Mouse (Mus musculus) midbrain, postnatal 0 days (tissue): Measurements from ENCODE around the gene Zmynd15. TPM values are rescaled to one million over a fixed set of nuclear protein-coding genes. Genes with fewer than 3 reads are reported as not detected.

ENCODE experiments used
- ATAC-seq: fragments of 200-750 bp; cut with Nextera tagmentation; 2 replicates; pipeline ENCODE4 v1.8.0; 2017; ENCODE audit warnings: moderate number of reproducible peaks, mild to moderate bottlenecking, moderate TSS enrichment, moderate library complexity; ENCODE audit not compliant: low FRiP score
- DNase-seq: peaks from one replicate; pipeline ENCODE4 v3.0.0-alpha.2; 2015; ENCODE audit warnings: low spot score
- H3K27ac ChIP-seq: fragments of 300-500 bp; sonication (generic); 2 replicates; pipeline ENCODE4 v1.5.1; 2014; ENCODE audit warnings: low read depth, mild to moderate bottlenecking, low read length, mixed read lengths
- H3K27me3 ChIP-seq: fragments of 300-500 bp; sonication (generic); 2 replicates; pipeline ENCODE4 v1.6.1; 2014; ENCODE audit warnings: low read length, control low read depth, mixed read lengths; ENCODE audit not compliant: insufficient read depth
- H3K36me3 ChIP-seq: fragments of 300-500 bp; sonication (generic); 2 replicates; pipeline ENCODE4 v1.6.1; 2014; ENCODE audit warnings: low read length, control low read depth, mixed read lengths; ENCODE audit not compliant: insufficient read depth
- H3K4me1 ChIP-seq: fragments of 300-500 bp; sonication (generic); 2 replicates; pipeline ENCODE4 v1.6.1; 2014; ENCODE audit warnings: mild to moderate bottlenecking, control low read depth, antibody characterized with exemption, low read length, mixed read lengths; ENCODE audit not compliant: insufficient read depth
- H3K4me2 ChIP-seq: fragments of 300-500 bp; sonication (generic); 2 replicates; pipeline ENCODE4 v1.6.1; 2014; ENCODE audit warnings: low read depth, mild to moderate bottlenecking, low read length, mixed read lengths; ENCODE audit not compliant: poor library complexity, severe bottlenecking
- H3K4me3 ChIP-seq: fragments of 300-500 bp; sonication (generic); 2 replicates; pipeline ENCODE4 v1.5.1; 2014; ENCODE audit warnings: low read depth, mild to moderate bottlenecking, low read length, moderate library complexity
- H3K9ac ChIP-seq: fragments of 300-500 bp; sonication (generic); replicated peaks from 2 replicates; pipeline ENCODE4 v1.6.1; 2014; ENCODE audit warnings: mild to moderate bottlenecking, low read length, moderate library complexity, mixed read lengths; ENCODE audit not compliant: poor library complexity, severe bottlenecking
- H3K9me3 ChIP-seq: fragments of 300-500 bp; sonication (generic); 2 replicates; pipeline ENCODE4 v1.6.1; 2016; ENCODE audit warnings: low read length, control low read depth
- CTCF ChIP-seq: IDR thresholded peaks from 2 replicates; pipeline ENCODE4 v1.5.1; 2016; ENCODE audit warnings: antibody characterized with exemption, mild to moderate bottlenecking
- WGBS: fragments of 180-500 bp; shearing (Covaris S2); extraction: QIAGEN DNeasy Blood & Tissue Kit; methylation state at CpG from one replicate; pipeline ENCODE4 v1.1.7; 2014; 5-methylcytosine and 5-hydroxymethylcytosine counted together
- polyA plus RNA-seq: library from polyadenylated mRNA; unstranded; fragments of >200 nt; fragmentation: Nextera tagmentation; extraction: Ambion mirVana; gene quantifications from 2 replicates; pipeline ENCODE4 v1.2.1, GENCODE M21; 2015
- total RNA-seq: library from RNA; depleted of rRNA; stranded (reverse); fragments of >200 nt; gene quantifications from 2 replicates; pipeline ENCODE4 v1.2.3, GENCODE M21; 2014; rRNA removed

The Zmynd15 gene
- total RNA-seq (0.44 and 0.71 TPM in 2 replicates), polyA plus RNA-seq (0.47 and 0.70 TPM in 2 replicates)

DNA sequence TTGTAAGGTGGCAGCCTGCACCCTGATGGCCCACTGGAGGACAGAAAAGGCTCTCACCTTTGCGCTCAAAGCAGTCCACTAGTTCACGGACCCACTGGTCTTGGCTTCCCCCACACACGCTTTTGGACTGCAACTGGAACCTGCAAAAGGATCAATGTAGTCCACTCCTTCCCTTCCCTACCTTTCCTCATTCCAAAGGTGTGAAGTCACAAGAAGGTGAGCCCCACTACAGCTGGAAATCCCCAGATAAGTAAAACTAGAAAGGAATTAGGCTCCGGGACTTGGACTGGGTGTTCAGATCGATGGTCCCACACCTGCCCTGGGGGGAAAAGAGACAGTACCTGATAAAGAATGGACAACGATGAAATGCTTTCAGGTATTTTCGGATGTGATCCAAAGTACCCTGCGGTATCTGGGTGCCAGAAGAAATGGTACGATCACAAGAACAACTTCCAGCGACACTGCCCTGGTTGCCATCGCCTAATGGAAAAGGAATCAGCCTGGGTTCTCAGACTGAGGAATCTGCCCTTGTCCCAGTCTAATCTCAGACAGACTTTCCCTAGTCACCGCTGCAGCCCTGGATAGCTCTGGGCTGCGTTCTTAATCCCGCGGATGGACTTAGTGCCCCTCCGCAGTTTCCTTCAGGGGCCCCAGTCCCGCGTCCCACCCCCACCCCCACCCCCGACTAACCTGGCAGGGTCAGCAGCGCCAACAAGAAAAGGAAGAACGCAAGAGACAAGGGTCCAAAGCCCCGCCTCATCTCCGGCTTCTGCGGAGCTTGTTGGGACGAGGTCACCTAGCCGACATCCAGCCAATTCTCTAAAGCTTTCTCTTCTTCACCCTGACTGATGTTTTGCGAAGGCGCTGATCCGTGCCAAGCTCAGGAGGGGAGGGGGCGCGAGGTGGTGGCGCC lies at the start of gene Zmynd15:
Gene Zmynd15, plus strand, starts transcription at position 746 of the 913 bp plus-strand sequence.
- Histone ChIP-seq H3K4me3 (peak within 1 kb of the TSS; percentile 34), H3K27ac (no peak within 1 kb of the TSS), H3K9me3 (no peaks in the 10 kb centered on the region), H3K4me2 (peak within 1 kb of the TSS; percentile 63), H3K27me3 (peaks cover 10% of the 10 kb centered on the region; the same call in 1 of the 2 replicates), H3K36me3 (no peaks in the 10 kb centered on the region), H3K4me1 (no peaks in the 10 kb centered on the region), H3K9ac (peak within 1 kb of the TSS; percentile 29; the same call in 1 of the 2 replicates)
- WGBS: 21% methylated on average over 29 of the region's 32 CpGs
- no peak for TF ChIP-seq CTCF
- DNase-seq (no peak), ATAC-seq (no peak)

DNA sequence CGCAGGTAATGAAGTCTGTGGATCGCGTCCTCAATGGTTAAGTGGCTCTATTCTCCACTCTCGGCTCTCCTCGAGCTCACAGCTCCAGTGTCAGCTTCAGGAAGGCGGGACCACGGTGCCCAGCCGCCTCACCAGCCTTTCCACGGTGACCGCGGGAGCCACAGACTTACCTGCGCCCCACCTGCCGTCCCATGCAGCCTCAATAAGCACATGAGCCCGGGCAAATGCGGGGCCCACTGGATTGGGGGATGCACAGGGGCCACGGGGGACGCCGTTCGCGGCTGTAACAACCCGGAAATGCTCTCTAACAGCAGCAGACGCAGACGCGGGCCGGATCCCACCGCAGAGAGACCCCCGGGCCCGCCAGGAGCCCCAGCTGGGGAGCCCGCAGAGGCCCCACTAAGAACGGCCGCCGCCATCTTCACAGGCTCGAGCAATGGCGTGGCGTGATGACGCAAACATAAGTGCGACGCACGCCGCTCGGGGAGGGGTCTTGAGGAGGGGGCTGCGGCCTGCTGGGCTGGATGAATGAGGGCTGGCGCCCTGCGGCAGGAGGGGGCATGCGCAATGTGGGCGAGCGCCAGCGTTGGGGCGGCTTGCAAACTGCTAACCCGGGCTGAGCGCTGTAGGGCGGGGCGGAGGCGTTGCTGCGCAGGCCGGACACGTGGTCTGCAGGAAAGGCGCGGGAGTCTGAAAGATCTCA lies 49.5 kb upstream of the Zmynd15 start, which contains the start of gene Pelp1:
Gene Pelp1, minus strand, starts transcription at position 438 of the 703 bp plus-strand sequence.
- H3K4me2 ChIP-seq: peak within 1 kb of the TSS; percentile 60
- H3K27me3 ChIP-seq: no peaks in the 10 kb centered on the region
- H3K27ac ChIP-seq: peak within 1 kb of the TSS; percentile 75
- TF ChIP-seq CTCF: no peak
- no peaks in the 10 kb centered on the region for H3K9me3 ChIP-seq
- peak; percentile 96 for ATAC-seq
- H3K4me1 ChIP-seq: peaks cover 9% of the 10 kb centered on the region; the same call in 1 of the 2 replicates
- peaks cover 8% of the 10 kb centered on the region; the same call in 1 of the 2 replicates for H3K36me3 ChIP-seq
- peak within 1 kb of the TSS; percentile 97 for H3K9ac ChIP-seq
- DNase-seq: peak; percentile 97
- H3K4me3 ChIP-seq: peak within 1 kb of the TSS; percentile 98
- under 1% methylated on average over 59 of the region's 59 CpGs for WGBS

DNA sequence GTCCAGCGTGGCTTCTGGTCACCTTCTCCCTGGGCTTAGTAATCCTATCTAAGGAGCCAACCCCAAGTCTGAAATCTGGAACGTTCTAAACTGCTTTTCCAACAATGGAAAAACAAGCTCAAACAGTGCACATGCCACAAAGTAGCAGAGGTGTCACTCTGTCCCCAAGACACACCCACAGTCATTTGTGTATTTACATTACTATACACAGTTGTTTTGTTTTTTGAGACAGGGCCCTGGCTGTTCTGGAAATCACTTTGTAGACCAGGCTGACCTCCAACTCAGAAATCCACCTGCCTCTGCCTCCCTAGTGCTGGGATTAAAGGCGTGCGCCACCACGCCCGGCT lies 49.0 kb upstream of the Zmynd15 start:
- TF ChIP-seq CTCF: no peak
- Histone ChIP-seq H3K4me2 (peak overlapping the region; percentile 60), H3K9ac (peak overlapping the region; percentile 97; the same call in 1 of the 2 replicates), H3K4me1 (peaks cover 9% of the 10 kb centered on the region; the same call in 1 of the 2 replicates), H3K27ac (peak overlapping the region; percentile 75), H3K36me3 (peaks cover 5% of the 10 kb centered on the region; the same call in 1 of the 2 replicates), H3K27me3 (no peaks in the 10 kb centered on the region), H3K4me3 (peak overlapping the region; percentile 98), H3K9me3 (no peaks in the 10 kb centered on the region)
- ATAC-seq (no peak), DNase-seq (no peak)
- 61% methylated on average over 6 of the region's 6 CpGs for WGBS

GRCm38 (mm10) chr11:70412591-70412990 lies 46.6 kb upstream of the Zmynd15 start:
- ATAC-seq: no peak
- no peak for DNase-seq
- no peak for TF ChIP-seq CTCF
- Histone ChIP-seq H3K4me2 (no peak overlapping the region), H3K36me3 (no peaks in the 10 kb centered on the region), H3K9me3 (no peaks in the 10 kb centered on the region), H3K9ac (no peak overlapping the region), H3K27ac (no peak overlapping the region), H3K4me1 (peaks cover 9% of the 10 kb centered on the region; the same call in 1 of the 2 replicates), H3K27me3 (no peaks in the 10 kb centered on the region), H3K4me3 (no peak overlapping the region)
- WGBS: 75% methylated on average over 5 of the region's 5 CpGs

DNA sequence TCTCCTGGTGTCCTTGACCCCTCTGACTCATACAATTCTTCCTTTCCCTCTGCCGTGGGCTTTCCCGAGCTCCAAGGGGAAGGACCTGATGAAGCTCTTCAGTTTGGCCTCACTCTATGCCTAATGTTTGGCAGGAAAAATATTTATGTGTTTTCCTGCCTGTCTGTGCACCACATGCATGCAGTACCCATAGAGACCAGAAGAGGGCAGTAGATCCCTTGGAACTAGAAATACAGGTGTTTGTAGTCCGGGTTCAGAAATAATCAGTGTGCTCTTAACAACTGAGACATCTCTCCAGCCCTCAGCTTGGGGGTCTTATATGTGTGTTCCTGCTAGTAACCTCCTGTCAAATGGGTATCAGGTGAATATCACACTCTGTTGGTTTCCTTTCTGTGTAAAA lies 45.3 kb upstream of the Zmynd15 start:
- peak; percentile 98 for TF ChIP-seq CTCF
- H3K4me3 ChIP-seq: no peak overlapping the region
- no peak overlapping the region for H3K27ac ChIP-seq
- H3K27me3 ChIP-seq: no peaks in the 10 kb centered on the region
- DNase-seq (peak; percentile 82), ATAC-seq (no peak)
- no peaks in the 10 kb centered on the region for H3K36me3 ChIP-seq
- no peaks in the 10 kb centered on the region for H3K9me3 ChIP-seq
- peaks cover under 1% of the 10 kb centered on the region; the same call in 1 of the 2 replicates for H3K4me1 ChIP-seq
- 14% methylated on average over 3 of the region's 3 CpGs for WGBS
- H3K9ac ChIP-seq: no peak overlapping the region
- no peak overlapping the region for H3K4me2 ChIP-seq
